Mouse (Mus musculus) limb, embryonic 13.5 days (tissue): ENCODE data around the gene Ank. TPM values are rescaled to one million over a fixed set of nuclear protein-coding genes. Genes with fewer than 3 reads are reported as not detected.

Source experiments
- ATAC-seq: fragments of 200-750 bp; cut with Nextera tagmentation; 2 replicates; pipeline ENCODE4 v1.8.0; 2017; ENCODE audit warnings: low read depth, moderate number of reproducible peaks, moderate TSS enrichment; ENCODE audit not compliant: low FRiP score
- H3K27ac ChIP-seq: fragments of 300-500 bp; sonication (generic); 2 replicates; pipeline ENCODE4 v1.5.1; 2015; ENCODE audit warnings: inconsistent platforms, mild to moderate bottlenecking, moderate library complexity
- H3K27me3 ChIP-seq: fragments of 300-500 bp; sonication (generic); 2 replicates; pipeline ENCODE4 v1.6.1; 2015; ENCODE audit warnings: mild to moderate bottlenecking, inconsistent platforms
- H3K36me3 ChIP-seq: fragments of 300-500 bp; sonication (generic); 2 replicates; pipeline ENCODE4 v1.6.1; 2015; ENCODE audit warnings: inconsistent platforms, mild to moderate bottlenecking, moderate library complexity
- H3K4me1 ChIP-seq: fragments of 300-500 bp; sonication (generic); 2 replicates; pipeline ENCODE4 v1.6.1; 2015; ENCODE audit warnings: inconsistent platforms
- H3K4me2 ChIP-seq: fragments of 300-500 bp; sonication (generic); replicated peaks from 2 replicates; pipeline ENCODE4 v1.6.1; 2015; ENCODE audit warnings: inconsistent platforms, mild to moderate bottlenecking, moderate library complexity
- H3K4me3 ChIP-seq: fragments of 300-500 bp; sonication (generic); 2 replicates; pipeline ENCODE4 v1.5.1; 2015; ENCODE audit warnings: moderate library complexity, mild to moderate bottlenecking, inconsistent platforms
- H3K9ac ChIP-seq: fragments of 300-500 bp; sonication (generic); 2 replicates; pipeline ENCODE4 v1.6.1; 2015; ENCODE audit warnings: mild to moderate bottlenecking, inconsistent platforms
- H3K9me3 ChIP-seq: fragments of 300-500 bp; sonication (generic); 2 replicates; pipeline ENCODE4 v1.6.1; 2016; ENCODE audit warnings: inconsistent platforms
- WGBS: fragments of 180-500 bp; shearing (Covaris S2); methylation state at CpG from one replicate; pipeline ENCODE4 v1.1.7; 2015; 5-methylcytosine and 5-hydroxymethylcytosine counted together
- polyA plus RNA-seq: library from polyadenylated mRNA; unstranded; fragments of >200 nt; fragmentation: Nextera tagmentation; extraction: Ambion mirVana; gene quantifications from 2 replicates; pipeline ENCODE4 v1.2.1, GENCODE M21; 2015

Gene Ank
- polyA plus RNA-seq, 1 experiment from 2014 or later: 7.0 TPM

DNA sequence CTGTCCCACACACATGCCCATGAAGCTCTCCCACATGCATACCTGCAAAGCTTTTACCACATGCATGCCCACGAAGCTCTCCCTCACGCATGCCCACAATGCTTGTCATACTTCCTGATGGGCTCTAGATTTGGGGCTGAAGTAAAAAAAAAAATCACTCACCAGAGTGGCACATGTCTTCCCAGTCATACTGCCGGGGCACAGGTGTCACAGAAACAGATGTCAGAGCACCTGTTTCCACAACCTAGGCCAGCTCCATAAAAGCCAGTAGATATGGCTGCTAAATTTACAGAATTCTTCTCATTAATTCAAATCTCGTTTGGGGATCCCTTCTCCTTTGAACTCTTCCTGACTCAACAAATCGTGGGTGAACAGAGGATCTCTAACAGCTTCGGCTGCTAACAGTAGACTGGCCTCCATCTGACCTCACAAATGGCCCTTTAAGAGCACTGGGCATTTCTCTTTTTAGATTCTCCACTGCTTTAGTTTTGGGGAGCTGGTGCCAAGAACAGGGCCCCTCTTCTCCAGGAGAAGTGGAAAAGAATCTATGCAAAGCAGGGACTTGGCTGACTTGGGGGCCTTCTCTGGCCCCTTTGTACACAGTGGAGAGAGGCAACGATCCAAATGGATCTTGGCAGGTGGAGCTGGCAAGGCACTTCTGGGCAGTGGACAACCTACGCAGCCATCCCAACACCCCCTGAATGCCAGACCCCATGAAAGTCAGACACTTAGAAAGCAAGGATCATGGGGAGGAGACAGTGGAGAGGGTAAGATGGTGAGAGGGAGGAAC lies 108.7 kb downstream of the Ank start:
- peaks cover 22% of the 10 kb centered on the region for H3K4me1 ChIP-seq
- H3K9ac ChIP-seq: no peak overlapping the region
- no peak for ATAC-seq
- 76% methylated on average over 8 of the region's 8 CpGs for WGBS
- H3K4me2 ChIP-seq: no peak overlapping the region
- no peak overlapping the region for H3K4me3 ChIP-seq
- H3K36me3 ChIP-seq: peaks cover 14% of the 10 kb centered on the region
- no peak overlapping the region for H3K27ac ChIP-seq
- H3K27me3 ChIP-seq: no peaks in the 10 kb centered on the region
- H3K9me3 ChIP-seq: no peaks in the 10 kb centered on the region

DNA sequence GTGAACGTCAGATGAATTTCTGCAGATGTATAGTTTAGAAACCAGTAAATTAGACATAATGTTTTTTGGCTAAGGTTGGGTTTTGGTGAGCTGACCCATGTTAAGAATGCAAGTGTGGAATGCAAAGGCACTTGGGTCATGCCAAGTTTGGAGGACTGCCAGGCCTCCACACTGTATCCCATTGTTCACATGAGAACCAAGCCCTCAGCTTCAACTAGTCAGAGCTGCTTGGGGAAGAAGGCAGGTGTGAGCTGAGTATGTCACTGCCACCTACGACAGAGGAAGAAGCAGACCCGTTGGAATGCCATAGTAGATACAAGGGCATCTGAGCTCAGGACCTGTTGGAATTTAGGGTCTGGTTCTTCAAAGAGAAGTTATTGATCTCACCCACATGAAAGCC lies 109.5 kb downstream of the Ank start:
- no peaks in the 10 kb centered on the region for H3K9me3 ChIP-seq
- H3K9ac ChIP-seq: no peak overlapping the region
- no peak overlapping the region for H3K4me2 ChIP-seq
- WGBS: 56% methylated on average over 3 of the region's 3 CpGs
- no peak overlapping the region for H3K27ac ChIP-seq
- ATAC-seq: no peak
- H3K4me3 ChIP-seq: no peak overlapping the region
- peaks cover 19% of the 10 kb centered on the region for H3K4me1 ChIP-seq
- H3K27me3 ChIP-seq: no peaks in the 10 kb centered on the region
- H3K36me3 ChIP-seq: peaks cover 14% of the 10 kb centered on the region

DNA sequence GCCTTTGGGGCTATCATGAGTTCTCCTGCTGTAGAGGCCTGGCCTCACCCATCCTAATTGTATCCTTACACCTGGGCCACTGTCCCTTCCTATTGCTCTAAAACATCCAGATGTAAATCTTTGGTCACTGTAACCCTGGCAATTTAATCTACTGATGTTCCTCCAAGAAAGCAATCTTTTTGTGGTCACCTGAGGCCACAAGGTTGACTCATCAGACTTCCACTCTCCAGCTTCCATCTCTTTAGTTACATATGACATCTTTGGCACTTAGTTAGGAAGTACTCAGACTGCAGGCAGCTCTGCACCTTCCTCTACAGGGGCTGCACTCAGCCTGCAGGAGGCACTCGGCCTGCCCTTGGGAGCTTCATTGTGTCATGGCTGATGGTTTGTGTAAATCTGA lies 110.4 kb downstream of the Ank start:
- Histone ChIP-seq H3K27ac (no peak overlapping the region), H3K9me3 (no peaks in the 10 kb centered on the region), H3K4me2 (no peak overlapping the region), H3K4me1 (peaks cover 19% of the 10 kb centered on the region), H3K9ac (no peak overlapping the region), H3K4me3 (no peak overlapping the region), H3K36me3 (peaks cover 16% of the 10 kb centered on the region), H3K27me3 (no peaks in the 10 kb centered on the region)
- no peak for ATAC-seq
- 80% methylated on average over 1 of the region's 1 CpGs for WGBS

DNA sequence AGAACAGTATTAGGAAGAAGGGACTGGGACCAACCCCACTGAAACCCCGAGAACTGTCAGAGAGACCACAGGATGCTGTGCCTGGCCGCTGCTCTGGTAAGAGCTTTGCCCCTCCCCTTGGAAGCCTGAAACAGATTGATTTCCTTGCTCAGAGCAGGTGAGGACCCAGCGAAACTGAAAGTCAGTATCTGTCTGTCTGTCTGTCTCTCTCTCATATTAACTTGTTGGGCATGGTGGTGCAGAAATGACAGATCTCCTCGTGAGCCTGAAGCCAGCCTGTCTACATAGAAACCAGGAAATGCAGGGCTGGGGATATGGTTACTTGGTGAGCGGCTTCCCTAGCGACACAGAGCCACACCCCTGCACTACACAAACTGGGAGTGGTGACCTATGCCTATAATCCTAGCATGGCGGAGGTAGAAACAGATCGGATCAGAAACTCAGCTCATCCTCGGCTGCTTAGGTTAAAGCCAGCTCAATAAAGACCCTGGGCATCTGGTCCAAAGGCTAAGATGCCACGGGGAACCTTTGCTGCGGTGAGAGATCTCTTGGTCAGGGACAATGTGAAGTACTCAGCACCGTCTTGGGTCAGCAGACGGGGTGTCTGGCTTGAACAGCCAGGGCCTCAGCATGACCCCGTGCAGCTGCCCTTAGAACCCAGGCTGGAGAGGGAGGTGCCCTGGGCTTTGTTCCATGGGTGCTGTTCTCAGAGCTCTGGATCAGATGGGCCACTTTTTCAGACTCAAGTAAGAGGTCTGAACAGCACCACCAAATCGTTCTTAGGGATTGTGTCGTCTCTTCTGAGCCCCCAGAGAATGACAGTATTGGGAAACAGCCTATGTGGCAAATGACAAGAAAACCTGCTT lies 111.7 kb downstream of the Ank start:
- no peak overlapping the region for H3K9ac ChIP-seq
- ATAC-seq: no peak
- H3K27ac ChIP-seq: no peak overlapping the region
- H3K4me3 ChIP-seq: no peak overlapping the region
- H3K9me3 ChIP-seq: no peaks in the 10 kb centered on the region
- H3K36me3 ChIP-seq: peaks cover 11% of the 10 kb centered on the region
- H3K4me1 ChIP-seq: peaks cover 19% of the 10 kb centered on the region
- no peaks in the 10 kb centered on the region for H3K27me3 ChIP-seq
- H3K4me2 ChIP-seq: no peak overlapping the region
- 82% methylated on average over 16 of the region's 16 CpGs for WGBS

DNA sequence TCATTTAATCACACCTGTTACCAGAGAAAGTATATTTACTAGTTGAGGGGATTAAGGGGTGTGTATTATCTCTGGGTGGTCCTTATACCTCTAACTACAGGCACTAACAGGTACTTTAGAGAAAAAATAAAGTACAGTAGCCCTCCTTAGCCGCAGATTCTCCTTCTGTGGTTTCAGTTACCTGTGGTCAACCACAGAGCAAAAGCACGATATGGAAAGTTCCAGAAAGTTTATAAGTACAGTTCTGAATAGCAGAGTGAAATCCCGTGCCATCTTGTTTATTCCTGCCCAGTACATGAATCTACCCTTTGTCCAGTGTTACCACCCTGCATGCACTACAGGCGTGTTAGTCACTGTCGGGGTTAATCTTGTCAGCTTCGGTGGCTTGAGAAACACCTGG lies 112.4 kb downstream of the Ank start:
- Histone ChIP-seq H3K9me3 (no peaks in the 10 kb centered on the region), H3K4me3 (no peak overlapping the region), H3K4me1 (peaks cover 19% of the 10 kb centered on the region), H3K4me2 (no peak overlapping the region), H3K36me3 (peaks cover 11% of the 10 kb centered on the region), H3K9ac (no peak overlapping the region), H3K27me3 (no peaks in the 10 kb centered on the region), H3K27ac (no peak overlapping the region)
- ATAC-seq: no peak
- WGBS: 90% methylated on average over 6 of the region's 6 CpGs

DNA sequence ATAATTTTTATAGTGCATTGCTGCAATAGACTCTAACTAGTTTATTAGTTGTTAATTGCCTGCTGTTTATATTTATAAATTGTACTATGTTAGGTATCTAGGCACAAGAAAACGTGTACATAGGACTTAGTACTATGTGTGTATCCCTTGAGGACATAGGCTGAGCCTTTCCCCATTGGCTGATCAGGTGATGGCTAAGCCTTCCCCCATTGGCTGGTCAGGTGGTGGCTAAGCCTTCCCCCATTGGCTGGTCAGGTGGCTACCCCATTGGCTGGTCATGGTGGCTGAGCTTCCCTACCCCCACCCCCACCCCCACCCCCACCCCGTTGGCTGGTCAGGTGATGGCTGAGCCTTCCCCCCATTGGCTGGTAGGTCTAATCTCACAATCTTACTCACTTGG lies 113.4 kb downstream of the Ank start:
- Histone ChIP-seq H3K4me3 (no peak overlapping the region), H3K36me3 (peaks cover 11% of the 10 kb centered on the region), H3K9me3 (no peaks in the 10 kb centered on the region), H3K4me2 (no peak overlapping the region), H3K9ac (no peak overlapping the region), H3K27me3 (no peaks in the 10 kb centered on the region), H3K4me1 (peaks cover 17% of the 10 kb centered on the region), H3K27ac (no peak overlapping the region)
- ATAC-seq: no peak
- 77% methylated on average over 2 of the region's 2 CpGs for WGBS

DNA sequence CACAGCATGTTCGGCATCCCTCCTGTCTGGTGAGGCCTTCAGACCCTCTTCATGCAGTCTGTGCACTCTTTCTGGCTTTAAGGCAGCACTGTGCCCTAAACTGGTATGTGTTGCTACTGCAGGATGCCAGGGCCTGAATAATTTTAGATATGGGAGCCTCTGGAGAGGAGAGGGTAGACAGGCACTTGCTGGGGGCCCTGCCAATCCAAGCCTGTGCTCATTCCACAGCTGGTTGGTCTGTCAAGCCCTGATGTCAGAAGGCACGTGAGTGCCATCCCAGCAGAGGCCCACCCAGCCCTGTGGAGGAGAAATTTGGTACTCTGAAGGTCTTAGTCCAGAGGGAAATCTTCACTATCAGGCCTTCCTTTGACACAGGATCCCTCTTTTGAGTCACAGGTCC lies 114.3 kb downstream of the Ank start:
- Histone ChIP-seq H3K9me3 (no peaks in the 10 kb centered on the region), H3K4me2 (no peak overlapping the region), H3K4me1 (peaks cover 8% of the 10 kb centered on the region), H3K4me3 (no peak overlapping the region), H3K27me3 (no peaks in the 10 kb centered on the region), H3K36me3 (peaks cover 15% of the 10 kb centered on the region), H3K9ac (no peak overlapping the region), H3K27ac (no peak overlapping the region)
- ATAC-seq: no peak
- WGBS: 89% methylated on average over 2 of the region's 2 CpGs

DNA sequence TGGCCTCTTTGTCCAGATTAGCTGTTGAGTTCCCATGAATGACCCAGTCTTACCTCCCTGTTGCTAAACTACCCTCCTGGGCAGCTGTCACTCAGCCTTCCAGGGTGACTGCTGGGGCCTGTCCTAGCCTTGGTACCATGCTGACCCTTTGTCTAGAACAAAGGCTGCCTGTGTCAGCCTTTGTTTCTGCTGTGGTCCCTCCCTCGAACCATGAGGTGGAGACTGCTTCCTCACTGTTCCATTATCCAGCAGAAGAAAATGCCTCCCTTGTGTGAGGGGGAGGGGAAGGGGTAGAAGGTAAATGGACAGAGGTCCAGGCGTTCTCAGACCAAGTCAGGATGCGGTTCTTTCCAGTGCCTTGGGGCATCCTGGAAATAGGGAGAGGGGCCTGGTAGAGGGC lies 115.2 kb downstream of the Ank start:
- Histone ChIP-seq H3K27ac (no peak overlapping the region), H3K4me2 (no peak overlapping the region), H3K36me3 (peaks cover 15% of the 10 kb centered on the region), H3K9ac (no peak overlapping the region), H3K4me3 (no peak overlapping the region), H3K27me3 (no peaks in the 10 kb centered on the region), H3K9me3 (no peaks in the 10 kb centered on the region), H3K4me1 (no peaks in the 10 kb centered on the region; the same call in 1 of the 2 replicates)
- WGBS: 68% methylated on average over 3 of the region's 3 CpGs
- no peak for ATAC-seq

DNA sequence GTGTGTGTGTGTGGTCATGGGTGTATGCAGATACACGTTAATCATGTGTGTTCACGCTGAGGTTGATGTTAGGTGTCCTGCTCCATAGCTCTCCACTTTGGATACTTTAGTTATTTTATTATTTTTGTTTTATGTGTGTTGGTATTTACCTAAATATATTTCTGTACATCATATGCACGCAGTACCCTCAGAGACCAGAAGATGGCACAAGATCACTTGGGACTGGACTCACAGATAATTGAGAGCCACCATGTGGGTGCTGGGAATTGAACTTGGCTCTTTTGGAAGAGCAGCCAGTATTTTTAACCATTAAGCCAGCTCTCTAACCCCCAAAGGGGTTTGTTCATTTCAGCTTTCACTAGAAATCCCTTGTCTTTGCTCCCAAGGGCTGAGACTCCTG lies 116.0 kb downstream of the Ank start:
- ATAC-seq: no peak
- no peak overlapping the region for H3K4me3 ChIP-seq
- no peaks in the 10 kb centered on the region for H3K27me3 ChIP-seq
- no peak overlapping the region for H3K9ac ChIP-seq
- no peak overlapping the region for H3K27ac ChIP-seq
- no peaks in the 10 kb centered on the region for H3K9me3 ChIP-seq
- 90% methylated on average over 3 of the region's 3 CpGs for WGBS
- H3K4me2 ChIP-seq: no peak overlapping the region
- peaks cover 15% of the 10 kb centered on the region for H3K36me3 ChIP-seq
- H3K4me1 ChIP-seq: no peaks in the 10 kb centered on the region

DNA sequence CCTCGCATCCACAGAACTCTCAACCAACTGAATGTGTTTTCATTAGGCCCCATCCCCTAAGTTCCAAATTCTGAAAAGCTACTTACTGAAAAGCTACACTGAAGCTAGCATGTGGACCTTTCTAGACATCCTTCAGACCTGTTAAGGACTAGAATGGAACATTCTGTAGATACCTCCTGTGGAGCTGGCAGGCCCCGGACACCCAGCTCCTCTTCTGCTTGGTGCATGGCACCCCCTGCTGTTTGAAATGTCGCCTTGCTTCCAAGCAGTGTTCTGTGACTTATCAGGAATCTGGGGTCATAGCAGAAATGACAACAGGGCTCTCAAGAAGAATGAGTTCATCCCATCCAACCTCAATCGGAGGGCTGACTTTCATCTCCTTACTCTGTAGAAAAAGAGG lies 116.6 kb downstream of the Ank start:
- no peak for ATAC-seq
- WGBS: 81% methylated on average over 4 of the region's 4 CpGs
- no peaks in the 10 kb centered on the region for H3K27me3 ChIP-seq
- H3K27ac ChIP-seq: no peak overlapping the region
- H3K4me2 ChIP-seq: no peak overlapping the region
- no peaks in the 10 kb centered on the region for H3K4me1 ChIP-seq
- H3K9ac ChIP-seq: no peak overlapping the region
- no peaks in the 10 kb centered on the region for H3K9me3 ChIP-seq
- peaks cover 15% of the 10 kb centered on the region for H3K36me3 ChIP-seq
- H3K4me3 ChIP-seq: no peak overlapping the region

DNA sequence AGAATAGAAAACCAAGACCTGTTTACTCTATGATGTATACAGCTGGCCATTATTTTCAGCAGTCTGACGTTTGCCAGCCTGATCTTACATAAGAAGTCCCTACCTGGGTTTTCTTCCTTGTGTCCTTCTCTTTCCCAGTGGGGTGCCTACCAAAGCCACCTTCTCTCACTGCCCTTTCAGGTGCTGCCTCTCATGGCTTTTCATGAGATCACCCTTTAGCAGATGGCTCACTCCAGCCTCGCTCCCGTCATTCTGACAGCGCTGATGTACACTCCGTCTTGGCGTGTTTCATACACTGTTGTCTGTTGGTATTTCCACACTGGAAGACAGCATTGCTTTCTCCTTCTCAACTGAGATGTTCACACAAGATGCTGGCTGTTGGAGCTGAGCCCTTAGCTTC lies 117.1 kb downstream of the Ank start:
- Histone ChIP-seq H3K9me3 (no peaks in the 10 kb centered on the region), H3K4me3 (no peak overlapping the region), H3K9ac (no peak overlapping the region), H3K36me3 (peaks cover 15% of the 10 kb centered on the region), H3K4me1 (no peaks in the 10 kb centered on the region), H3K4me2 (no peak overlapping the region), H3K27ac (no peak overlapping the region), H3K27me3 (no peaks in the 10 kb centered on the region)
- WGBS: 91% methylated on average over 6 of the region's 6 CpGs
- no peak for ATAC-seq

DNA sequence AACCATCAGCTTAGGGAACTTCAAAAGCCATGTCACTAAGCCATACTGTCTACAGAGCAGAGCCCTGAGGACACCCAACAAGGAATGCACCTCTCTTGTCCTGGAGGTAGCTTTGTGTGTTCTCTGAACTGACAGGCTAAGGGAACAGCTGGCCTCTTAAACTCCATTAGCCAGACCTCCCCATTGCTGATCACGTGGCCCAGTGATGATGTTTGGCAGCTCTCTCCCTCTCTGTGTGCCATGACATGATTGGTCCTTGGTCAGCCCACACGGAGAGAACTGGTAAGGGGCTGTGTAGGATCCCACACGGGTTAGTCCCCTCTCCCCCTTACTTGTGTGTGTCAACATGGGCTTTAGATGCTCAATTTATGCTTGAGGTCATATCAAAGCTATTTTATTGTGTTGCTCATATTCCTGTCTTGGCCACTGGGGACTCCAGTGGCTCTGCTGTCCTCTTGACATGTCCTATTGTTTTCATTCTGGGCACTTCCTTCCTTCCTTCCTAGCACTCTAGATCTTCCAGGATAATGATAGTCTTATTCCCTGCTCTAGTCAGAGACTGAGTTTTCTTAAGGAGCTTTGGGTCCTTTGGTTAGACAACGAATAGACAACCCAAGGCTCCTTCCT lies 119.1 kb downstream of the Ank start:
- no peak overlapping the region for H3K4me3 ChIP-seq
- 79% methylated on average over 4 of the region's 4 CpGs for WGBS
- no peak for ATAC-seq

More for the DNA sequence above, 119.1 kb downstream of the Ank start:
- no peak overlapping the region for H3K27ac ChIP-seq
- no peaks in the 10 kb centered on the region for H3K27me3 ChIP-seq
- no peaks in the 10 kb centered on the region for H3K9me3 ChIP-seq
- H3K4me2 ChIP-seq: no peak overlapping the region
- no peak overlapping the region for H3K9ac ChIP-seq
- H3K36me3 ChIP-seq: peaks cover 27% of the 10 kb centered on the region
- H3K4me1 ChIP-seq: no peaks in the 10 kb centered on the region
